Mouse (Mus musculus) granulocyte monocyte progenitor cell, adult 5-6 weeks (primary cell): ENCODE data around the gene Tomm7. TPM values are rescaled to one million over a fixed set of nuclear protein-coding genes. Genes with fewer than 3 reads are reported as not detected.
"Not testable (repeated sequence)": the region's sequence is repeated elsewhere in the genome, so short reads cannot be mapped to it uniquely, and the experiment has no call there.

Experiments used
- ATAC-seq: replicated peaks from 2 replicates; pipeline ENCODE4 v1.8.0; 2016; ENCODE audit warnings: mild to moderate bottlenecking, moderate TSS enrichment, inconsistent platforms; ENCODE audit not compliant: poor library complexity, severe bottlenecking
- total RNA-seq, 2 experiments: library from RNA; stranded (forward) in 1 of 2; stranded (reverse) in 1 of 2; fragments of 200-712, 200-1000 nt in 1 of 2; fragments of >200 nt in 1 of 2; fragmentation: Nextera tagmentation in 1 of 2; gene quantifications; 2 replicates each; pipeline ENCODE4 v1.2.3; 2014 to 2017

Tomm7 gene
- total RNA-seq, 2 experiments from 2014 or later = 165 to 372 TPM

DNA sequence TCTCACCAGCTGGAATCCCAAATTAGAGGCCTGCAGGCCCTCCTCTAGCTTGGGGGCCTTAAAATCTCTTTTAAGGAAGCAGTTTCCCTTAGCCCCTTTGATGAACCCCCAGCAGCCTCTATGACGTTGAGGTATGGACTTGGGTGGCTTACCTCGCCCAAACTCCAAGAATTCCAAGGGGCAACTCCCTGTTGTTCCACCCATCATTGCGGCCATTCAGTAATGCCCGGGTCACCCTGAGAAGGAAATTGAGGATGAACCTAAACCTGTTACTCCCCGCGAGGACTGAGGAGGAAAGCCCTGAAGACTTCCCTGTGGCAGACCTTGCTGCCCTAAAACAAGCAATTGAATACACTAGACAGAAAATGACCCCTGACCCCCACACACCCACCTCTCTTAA, 11.5 kb upstream of the Tomm7 start:
- ATAC-seq = no peak

DNA sequence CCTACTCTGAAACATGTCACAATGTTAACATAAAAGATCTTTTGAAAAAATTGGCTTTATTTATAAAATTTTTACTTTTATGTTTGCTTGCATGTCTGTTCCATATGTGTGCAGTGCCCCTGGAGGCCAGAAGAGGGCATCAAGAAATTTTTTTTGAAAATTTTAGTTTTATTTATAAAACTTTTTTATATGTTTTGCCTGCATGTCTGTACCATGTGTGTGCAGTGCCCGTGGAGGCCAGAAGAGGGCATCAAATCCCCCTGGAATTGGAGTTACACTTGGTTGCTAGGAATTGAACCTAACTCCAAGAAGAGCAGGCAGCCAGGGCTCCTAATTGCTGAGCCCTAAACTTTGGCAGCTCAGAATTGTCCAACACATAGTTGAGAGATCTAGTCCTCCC, 9.0 kb upstream of the Tomm7 start:
- not testable (repeated sequence) for ATAC-seq

DNA sequence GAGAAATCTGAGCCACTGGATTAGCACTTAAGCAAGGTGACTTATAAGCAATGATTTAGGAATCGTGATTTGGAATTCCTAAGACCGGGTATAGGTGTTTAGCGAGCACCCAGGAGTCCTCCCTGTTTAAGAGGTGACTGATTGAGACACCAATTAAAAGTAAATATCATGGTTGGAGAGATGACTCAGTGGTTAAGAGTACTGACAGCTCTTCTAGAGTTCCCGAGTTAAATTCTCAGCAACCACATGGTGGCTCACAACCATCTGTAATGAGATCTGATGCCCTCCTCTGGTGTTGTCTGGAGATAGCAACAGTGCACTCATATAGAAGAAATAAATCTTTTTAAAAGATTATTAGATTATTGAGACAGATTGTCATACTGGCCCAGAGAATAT, 7.2 kb upstream of the Tomm7 start:
- not testable (repeated sequence) for ATAC-seq

DNA sequence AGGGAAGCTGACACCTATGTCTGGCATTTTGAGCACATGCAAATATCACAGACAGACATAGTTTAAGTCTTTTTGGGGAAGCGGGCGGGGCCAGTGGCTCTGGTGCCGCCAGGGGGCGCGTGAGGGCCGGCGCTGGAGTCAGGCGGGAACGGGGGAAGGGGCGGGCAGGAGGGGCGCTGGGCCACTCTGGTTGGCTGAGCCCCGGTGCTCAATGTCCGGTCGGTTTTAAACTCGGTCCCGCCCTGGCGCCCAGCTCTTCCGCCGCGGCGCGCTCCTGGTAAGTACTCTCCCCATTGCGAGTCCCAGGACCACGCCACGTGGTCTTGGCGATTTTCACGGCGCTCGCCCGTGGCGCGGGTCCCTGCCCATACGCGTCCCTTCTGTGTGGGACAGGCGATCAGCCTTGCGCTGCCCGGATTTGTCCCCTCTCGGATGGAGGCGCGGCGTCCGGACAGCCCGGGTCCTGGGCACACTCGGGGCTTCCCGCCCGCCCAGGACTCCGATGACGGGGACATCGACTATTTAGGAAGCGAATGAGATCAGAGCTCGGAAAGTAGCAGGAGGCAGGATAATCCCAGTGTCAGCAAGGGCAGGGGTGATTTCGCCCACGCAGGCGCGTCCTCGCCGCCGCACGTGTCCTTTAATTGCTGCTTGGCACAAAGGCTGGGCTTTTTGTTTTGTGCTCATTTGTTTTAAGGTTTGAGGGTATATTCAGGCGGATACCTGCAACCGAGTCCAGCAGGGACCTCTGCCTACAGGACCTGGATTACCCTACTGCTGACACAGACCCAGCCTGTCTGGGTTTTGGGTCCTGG, 6.6 kb upstream of the Tomm7 start:
- ATAC-seq = peak; percentile 92

DNA sequence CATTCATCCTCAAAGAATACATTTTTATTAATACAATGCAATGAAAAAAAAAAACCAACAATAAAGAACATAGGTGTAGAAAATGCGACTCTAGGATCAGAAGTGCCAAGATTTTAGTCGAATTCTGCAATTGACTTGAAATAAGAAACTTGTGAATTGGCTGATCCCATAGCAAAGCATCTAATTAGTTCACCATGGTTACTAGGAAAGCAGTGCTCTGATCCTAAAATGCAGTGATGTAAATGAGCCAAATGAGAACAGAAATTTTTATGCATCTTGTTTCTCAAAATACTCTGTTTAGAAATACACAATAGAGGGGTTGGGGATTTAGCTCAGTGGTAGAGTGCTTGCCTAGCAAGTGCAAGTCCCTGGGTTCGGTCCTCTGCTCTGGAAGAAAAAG, 1.2 kb upstream of the Tomm7 start:
- no peak for ATAC-seq

DNA sequence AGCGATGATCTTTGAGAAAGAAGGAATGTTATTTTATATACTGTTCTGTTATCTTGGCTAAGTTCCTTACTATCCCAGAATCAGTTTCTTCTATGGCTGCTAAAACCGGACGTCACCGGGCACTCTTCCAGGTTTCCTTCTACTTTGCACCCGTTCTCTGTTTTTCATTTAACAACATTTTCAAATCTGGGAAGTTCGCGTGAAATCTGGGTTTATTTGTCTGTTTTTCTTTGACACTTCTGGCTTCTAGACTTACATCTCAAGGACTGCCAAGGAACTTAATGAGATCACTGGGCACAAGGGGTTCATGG, 525 bp upstream of the Tomm7 start:
- ATAC-seq = no peak

DNA sequence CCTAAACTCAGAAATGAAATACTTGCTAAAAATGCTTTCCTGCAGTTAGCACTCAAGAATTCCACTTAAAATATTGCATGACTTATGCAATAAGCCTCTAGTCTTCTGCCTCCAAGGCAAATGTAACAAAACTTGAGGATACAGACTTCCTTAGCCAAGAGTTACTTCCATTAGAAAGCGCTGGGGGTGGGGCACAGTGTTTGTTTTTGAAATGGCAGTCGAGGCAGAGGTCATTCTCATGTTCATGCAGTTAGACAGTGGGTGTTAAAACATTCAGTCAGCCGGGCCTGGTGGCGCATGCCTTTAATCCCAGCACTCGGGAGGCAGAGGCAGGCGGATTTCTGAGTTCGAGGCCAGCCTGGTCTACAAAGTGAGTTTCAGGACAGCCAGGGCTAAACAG, 5.8 kb downstream of the Tomm7 start:
- no peak for ATAC-seq

DNA sequence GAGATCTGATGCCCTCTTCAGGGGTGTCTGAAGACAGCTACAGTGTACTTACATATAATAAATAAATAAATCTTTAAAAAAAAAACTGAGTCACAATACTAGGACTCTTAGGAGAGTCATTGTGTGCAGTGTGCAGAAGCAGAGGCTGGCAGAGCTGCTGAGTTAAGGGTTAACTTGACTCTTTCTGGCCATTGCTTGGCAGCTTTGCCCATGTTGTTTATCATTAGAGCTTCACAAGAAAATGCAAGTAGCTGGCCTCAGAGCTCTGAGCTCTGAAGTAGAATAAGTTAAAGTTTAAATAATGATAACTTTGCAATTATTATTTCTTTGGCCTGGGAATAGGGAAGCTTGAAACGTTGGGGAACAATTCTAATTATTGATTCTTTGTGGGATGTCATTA, 8.3 kb downstream of the Tomm7 start:
- not testable (repeated sequence) for ATAC-seq

DNA sequence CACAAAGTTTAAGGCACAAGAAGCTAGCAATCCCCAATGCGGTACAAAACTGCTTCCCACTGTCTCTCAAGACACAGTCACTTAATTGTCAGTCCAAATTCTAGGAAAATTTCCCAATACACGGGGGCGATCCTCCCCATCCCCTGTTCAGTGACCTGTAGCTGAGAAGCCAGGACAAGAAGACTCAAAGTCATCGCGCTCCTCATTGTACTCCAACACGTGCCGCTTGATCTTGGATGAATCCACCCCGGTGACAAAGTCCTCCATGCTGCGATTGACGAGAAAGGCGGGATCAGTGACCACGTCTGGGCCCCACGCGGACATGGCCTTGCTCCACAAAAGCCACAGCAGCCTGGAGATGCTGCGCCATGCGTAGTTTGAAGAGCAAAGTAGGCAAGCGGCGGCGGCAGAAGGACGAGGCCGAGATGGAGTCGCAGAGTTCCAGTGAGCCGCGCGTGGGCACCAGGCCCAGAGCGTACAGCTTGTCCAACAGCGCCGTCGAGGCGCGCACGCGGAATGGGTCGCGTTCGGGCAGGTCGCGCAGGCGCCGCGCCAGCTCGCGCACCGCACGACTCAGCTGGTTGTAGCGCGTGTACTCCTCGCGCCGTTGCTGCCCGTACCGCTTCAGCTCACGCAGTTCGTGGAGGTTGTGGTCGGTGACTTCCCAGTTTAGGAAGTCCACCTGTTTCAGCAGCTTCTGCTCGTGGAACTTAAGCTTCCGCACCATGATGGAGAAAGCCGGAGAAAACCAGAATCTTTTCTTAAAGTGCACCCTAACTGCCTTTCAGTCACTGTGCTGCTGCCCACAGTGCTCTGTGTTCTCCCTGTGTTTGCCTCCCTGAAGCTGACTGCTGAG, 12.8 kb downstream of the Tomm7 start:
- ATAC-seq = peak; percentile 74

DNA sequence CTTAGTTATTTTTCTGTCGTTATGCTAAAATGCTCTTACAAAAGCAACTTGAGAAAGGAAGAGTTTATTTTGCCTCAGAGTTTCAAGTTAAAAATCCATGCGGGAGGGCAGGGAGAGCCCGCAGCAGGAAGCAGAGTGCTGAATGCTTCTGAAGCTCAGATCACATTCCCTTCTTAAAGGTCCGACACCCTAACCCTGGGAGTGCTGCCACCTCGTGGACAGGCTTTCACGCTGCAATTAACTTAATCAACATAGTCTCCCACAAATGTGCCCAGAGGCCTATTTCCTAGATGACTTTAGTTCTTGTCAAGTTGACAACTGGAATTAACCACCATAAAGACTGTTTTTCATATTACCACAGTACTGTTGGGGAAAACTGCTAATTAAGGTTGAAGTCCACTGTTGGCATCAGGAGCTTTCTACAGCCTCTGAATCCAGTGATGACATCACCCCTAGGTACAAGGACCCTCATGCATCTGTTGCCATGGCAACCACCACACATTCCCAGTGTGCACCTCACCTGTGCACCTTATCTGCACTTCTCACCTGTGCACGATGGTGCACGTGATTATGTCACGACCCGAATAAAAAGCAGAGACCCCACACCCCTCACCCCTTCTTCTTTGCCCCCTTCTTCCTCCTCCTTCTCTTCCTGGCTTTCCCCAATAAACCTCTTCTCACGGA, 17.5 kb downstream of the Tomm7 start:
- ATAC-seq = peak; percentile 97

DNA sequence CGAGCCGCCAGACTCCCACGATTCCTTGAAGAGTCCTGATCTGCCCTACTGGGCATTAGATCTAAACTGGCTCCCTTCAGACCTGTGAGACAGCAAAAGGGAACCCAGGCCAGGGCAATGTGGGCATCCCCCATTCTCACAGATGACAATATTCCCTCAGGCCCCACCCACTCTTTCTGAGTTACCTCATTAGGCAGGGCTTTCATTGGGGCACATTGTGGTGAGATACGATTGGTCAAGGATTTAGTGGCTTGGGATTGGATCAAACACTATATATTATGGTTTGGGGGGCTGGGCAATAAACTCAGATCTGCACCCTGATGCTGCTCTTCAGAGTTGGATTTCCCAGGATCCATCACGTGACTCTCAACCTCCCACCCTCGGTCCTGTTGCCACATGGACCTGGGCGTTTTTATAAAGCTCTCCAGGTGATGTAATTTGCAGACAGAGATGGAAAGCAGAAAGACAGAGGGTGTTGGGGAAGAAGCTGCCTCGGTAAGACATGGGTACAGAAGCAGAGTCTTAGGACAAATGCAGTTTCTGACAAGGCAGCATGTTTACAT, 19.7 kb downstream of the Tomm7 start:
- peak; percentile 40; the same call in 1 of the 2 replicates for ATAC-seq

DNA sequence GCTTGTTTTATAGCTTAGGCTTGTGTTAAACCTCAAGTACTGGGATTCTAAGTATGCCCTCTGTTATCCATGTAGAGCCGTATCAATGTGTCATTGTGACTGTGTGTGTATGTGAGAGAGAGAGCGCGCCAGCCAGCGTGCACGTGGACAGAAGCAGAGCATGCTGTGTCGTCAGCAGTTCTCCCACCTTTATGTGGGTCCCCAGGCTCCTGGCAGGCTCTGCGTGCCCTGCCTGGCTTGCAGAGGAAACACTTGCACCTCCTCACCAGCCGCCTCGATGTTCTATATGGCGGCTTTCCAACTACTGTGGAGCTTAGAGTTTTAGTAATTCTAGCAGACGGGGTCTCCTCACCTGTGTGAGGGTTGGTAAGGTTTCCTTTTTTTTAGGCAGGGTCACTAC, 21.7 kb downstream of the Tomm7 start:
- no peak for ATAC-seq

DNA sequence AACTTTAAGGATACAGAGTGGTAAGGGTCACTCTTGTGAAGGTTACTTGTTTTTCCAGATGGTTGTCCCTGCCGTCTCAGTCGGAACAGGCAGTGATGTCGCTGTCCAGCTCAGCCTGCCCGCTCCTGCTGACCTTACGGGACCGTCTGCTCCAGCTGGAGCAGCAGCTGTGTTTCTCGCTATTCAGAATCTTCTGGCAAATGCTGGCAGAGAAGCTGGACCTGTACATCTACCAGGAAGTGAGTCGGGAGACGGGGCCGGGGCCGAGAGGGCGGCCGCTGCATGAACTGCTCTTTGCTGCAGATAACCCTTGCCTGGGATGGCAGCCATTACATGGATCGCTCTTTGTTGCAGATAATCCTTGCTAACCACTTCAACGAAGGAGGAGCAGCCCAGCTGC, 27.3 kb downstream of the Tomm7 start:
- ATAC-seq = no peak

DNA sequence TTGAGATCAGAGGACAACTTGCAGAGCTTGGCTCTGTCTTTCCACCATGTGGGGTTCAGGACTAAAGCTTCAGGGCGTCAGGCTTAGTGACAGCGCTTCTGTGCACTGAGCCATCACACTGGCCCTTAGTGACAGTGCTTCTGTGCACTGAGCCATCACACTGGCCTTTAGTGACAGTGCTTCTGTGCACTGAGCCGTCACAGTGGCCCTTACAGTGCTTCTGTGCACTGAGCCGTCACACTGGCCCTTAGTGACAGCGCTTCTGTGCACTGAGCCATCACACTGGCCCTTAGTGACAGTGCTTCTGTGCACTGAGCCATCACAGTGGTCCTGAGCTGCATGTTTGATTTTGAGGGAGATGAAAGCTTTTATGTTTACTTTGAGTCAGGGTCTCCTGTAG, 29.1 kb downstream of the Tomm7 start:
- ATAC-seq = no peak

DNA sequence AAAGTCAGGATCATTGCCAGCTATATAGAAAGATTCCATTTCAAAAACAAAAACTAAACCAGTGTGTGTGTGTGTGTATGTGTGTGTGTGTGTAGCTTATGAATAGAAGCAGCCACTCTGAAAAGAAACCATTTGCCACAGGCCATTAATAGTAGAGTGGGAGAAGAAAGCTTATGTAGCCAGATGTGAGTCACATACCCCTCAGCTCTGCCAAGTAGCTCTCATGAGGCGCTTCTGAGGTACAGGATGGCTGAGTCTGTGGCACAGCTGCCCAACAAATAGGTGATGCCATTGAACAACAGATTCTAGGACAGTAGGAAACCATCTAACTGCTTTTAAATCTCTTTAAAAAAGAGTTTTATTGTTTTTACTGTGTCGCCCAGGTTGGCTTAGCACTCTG, 51.2 kb downstream of the Tomm7 start:
- no peak for ATAC-seq

DNA sequence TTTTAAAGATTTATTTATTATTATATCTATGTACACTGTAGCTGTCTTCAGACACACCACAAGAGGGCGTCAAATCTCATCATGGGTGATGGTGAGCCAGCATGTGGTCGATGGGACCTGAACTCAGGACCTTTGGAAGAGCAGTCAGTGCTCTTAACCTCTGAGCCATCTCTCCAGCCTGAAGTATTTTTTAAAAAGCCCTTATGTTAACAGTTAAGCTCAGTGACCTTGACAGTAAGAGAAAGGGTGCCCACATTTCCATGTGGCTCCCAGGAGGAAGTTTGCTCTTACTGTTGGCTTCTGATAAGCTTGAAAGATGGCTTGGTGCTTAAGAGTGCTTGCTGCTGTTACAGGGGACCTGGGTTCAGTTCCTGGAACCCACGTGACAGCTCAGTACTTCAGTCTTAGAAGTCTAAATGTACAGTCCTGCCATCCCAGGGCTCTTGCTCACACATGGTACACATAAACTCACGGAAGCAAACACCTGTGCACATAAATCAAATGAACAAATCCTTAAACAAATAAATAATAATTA, 54.8 kb downstream of the Tomm7 start:
- ATAC-seq = no peak

Other genes starting within 250 kb of the Tomm7 start
- 45.8 and 60.2 TPM in 2 replicates for gene Srpk2, start 159.5 kb downstream of the Tomm7 start, total RNA-seq (2014; fragmentation: Nextera tagmentation)
- gene Srpk2, start 159.5 kb downstream of the Tomm7 start, total RNA-seq (2017) = 47.2 and 51.4 TPM in 2 replicates
- 44.4 and 45.8 TPM in 2 replicates for gene Pus7, start 60.5 kb downstream of the Tomm7 start, total RNA-seq (2014; fragmentation: Nextera tagmentation)
- gene Pus7, start 60.5 kb downstream of the Tomm7 start, total RNA-seq (2017) = 50.5 and 64.7 TPM in 2 replicates
- 19.6 and 33.0 TPM in 2 replicates for gene Rint1, start 56.5 kb downstream of the Tomm7 start, total RNA-seq (2014; fragmentation: Nextera tagmentation)
- 25.0 and 29.1 TPM in 2 replicates for gene Rint1, start 56.5 kb downstream of the Tomm7 start, total RNA-seq (2017)
- 11.3 and 15.1 TPM in 2 replicates for gene Fam126a, start 186.5 kb upstream of the Tomm7 start, total RNA-seq (2014; fragmentation: Nextera tagmentation)
- 10.6 and 16.3 TPM in 2 replicates for gene Fam126a, start 186.5 kb upstream of the Tomm7 start, total RNA-seq (2017)